Mouse (Mus musculus) C2C12 (cell line): ENCODE measurements around the gene Fam229a. TPM values are rescaled to one million over a fixed set of nuclear protein-coding genes. Genes with fewer than 3 reads are reported as not detected.

Source experiments
- H3K27me3 ChIP-seq: one replicate; pipeline ENCODE4 v1.6.1; 2011; ENCODE audit not compliant: control insufficient read depth, insufficient read depth, insufficient read length
- H3K36me3 ChIP-seq: one replicate; pipeline ENCODE4 v1.6.1; 2011; ENCODE audit not compliant: control insufficient read depth, insufficient read depth
- H3K4me3 ChIP-seq: one replicate; pipeline ENCODE4 v1.5.1; 2011; ENCODE audit warnings: mild to moderate bottlenecking, control low read depth; ENCODE audit not compliant: poor library complexity, insufficient read depth, severe bottlenecking
- H3K79me2 ChIP-seq: one replicate; pipeline ENCODE4 v1.6.1; 2011; ENCODE audit not compliant: control insufficient read depth, insufficient read depth
- H3K79me3 ChIP-seq: one replicate; pipeline ENCODE4 v1.6.1; 2011; ENCODE audit warnings: low read depth, control low read depth
- H3ac ChIP-seq: one replicate; pipeline ENCODE3; 2011; ENCODE audit warnings: low read depth; ENCODE audit not compliant: control insufficient read depth, insufficient read length
- CEBPB ChIP-seq: IDR thresholded peaks from one replicate; pipeline ENCODE4 v1.6.1; 2011; ENCODE audit warnings: low read depth, mild to moderate bottlenecking, control low read depth, moderate library complexity
- CTCF ChIP-seq: IDR thresholded peaks from one replicate; pipeline ENCODE4 v1.5.1; 2011; ENCODE audit not compliant: control insufficient read depth, insufficient read depth, insufficient read length
- FOSL1 ChIP-seq: IDR thresholded peaks from one replicate; pipeline ENCODE4 v1.8.0; 2011; ENCODE audit warnings: mild to moderate bottlenecking, low read length; ENCODE audit not compliant: poor library complexity, insufficient read depth, severe bottlenecking
- MAX ChIP-seq: IDR thresholded peaks from one replicate; pipeline ENCODE4 v1.6.1; 2011; ENCODE audit warnings: mild to moderate bottlenecking, control low read depth
- MYOD1 ChIP-seq: IDR thresholded peaks from one replicate; pipeline ENCODE4 v1.6.1; 2011; ENCODE audit warnings: low read depth; ENCODE audit not compliant: control insufficient read depth, insufficient read length
- MYOG ChIP-seq: IDR thresholded peaks from one replicate; pipeline ENCODE4 v1.6.1; 2011; ENCODE audit not compliant: control insufficient read depth, insufficient read length; ENCODE audit errors: extremely low read depth
- USF1 ChIP-seq: IDR thresholded peaks from one replicate; pipeline ENCODE4 v1.6.1; 2011; ENCODE audit warnings: low read depth, mild to moderate bottlenecking, control low read depth, moderate library complexity
- polyA plus RNA-seq: library from polyadenylated mRNA; unstranded; fragments of >200 nt; fragmentation: generic; extraction: Trizol; gene quantifications from one replicate; pipeline ENCODE4 v1.2.1, GENCODE M21; 2012; ENCODE audit warnings: missing spikeins

Gene Fam229a
- polyA plus RNA-seq, 1 experiment = not detected

- no peaks in the 10 kb centered on the region for H3K79me2 ChIP-seq
- no peak for TF ChIP-seq USF1
- no peak for TF ChIP-seq MYOG
- no peak for TF ChIP-seq MAX
- no peak for TF ChIP-seq CTCF
- TF ChIP-seq MYOD1 = no peak
- TF ChIP-seq CEBPB = no peak
- no peak for TF ChIP-seq FOSL1
- no peak overlapping the region for H3K4me3 ChIP-seq
- H3K27me3 ChIP-seq = peaks cover 4% of the 10 kb centered on the region
- H3K79me3 ChIP-seq = no peaks in the 10 kb centered on the region
- H3K36me3 ChIP-seq = no peaks in the 10 kb centered on the region
- H3ac ChIP-seq = no peak overlapping the region
Measured at GRCm38 (mm10) chr4:129500017-129500416, 9.0 kb downstream of the Fam229a start.

DNA sequence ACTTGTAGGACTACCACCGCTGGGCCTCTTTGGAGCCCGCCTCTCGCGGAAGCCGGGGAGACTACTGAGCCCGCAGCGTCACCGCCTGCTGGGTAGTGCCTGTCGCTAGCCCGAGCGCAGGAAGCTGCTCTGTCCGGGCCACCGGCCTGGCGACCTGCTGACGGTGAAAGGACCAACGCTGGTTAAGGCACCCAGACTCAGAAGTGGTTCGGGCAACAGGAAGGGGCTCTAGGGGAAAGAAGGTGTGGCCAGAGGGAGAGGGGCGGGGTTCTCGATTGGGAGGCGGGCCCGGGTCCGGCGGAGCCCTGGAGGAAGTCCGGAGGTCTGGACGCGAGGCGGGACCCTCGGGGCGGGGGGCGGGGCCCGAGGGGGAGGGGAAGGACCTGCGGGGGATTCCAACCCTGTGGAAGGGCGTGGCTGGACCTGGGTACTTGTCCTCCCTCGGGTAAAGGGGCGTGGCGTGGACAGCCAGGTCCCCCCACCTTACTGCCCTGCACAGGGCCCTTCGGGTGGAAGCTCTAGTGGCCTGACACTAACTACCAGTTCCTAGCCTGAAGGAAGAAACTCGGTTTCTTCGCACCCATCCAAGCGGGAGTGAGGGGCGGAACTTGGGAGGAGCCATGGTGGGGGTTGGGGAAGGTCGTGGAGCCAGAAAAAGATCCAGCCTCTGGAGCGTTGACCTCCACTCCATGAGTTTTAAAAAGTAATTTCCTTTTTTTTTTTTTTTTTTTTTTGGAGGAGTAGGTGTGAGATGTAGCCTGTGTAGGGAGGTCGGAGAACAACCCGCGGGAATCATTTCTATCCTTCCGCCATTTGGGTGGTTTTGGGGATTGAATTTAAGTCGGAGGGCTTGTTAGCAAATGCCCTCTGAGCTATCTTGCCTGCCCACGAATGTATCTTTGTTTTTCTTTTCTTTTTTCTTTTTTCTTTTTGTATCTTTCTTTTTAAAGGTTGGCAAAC is 9.9 kb downstream of the Fam229a start:
- Histone ChIP-seq H3ac (no peak overlapping the region), H3K79me3 (no peaks in the 10 kb centered on the region), H3K4me3 (no peak overlapping the region), H3K79me2 (no peaks in the 10 kb centered on the region), H3K36me3 (no peaks in the 10 kb centered on the region), H3K27me3 (peaks cover 4% of the 10 kb centered on the region)
- TF ChIP-seq USF1 = no peak
- no peak for TF ChIP-seq CTCF
- no peak for TF ChIP-seq CEBPB
- no peak for TF ChIP-seq MYOG
- no peak for TF ChIP-seq FOSL1
- no peak for TF ChIP-seq MAX
- no peak for TF ChIP-seq MYOD1

GRCm38 (mm10) chr4:129502327-129502888 is 11.4 kb downstream of the Fam229a start:
- no peak for TF ChIP-seq CTCF
- TF ChIP-seq MYOD1 = no peak
- TF ChIP-seq CEBPB = no peak
- no peak for TF ChIP-seq USF1
- TF ChIP-seq MAX = no peak
- no peak for TF ChIP-seq MYOG
- no peak for TF ChIP-seq FOSL1
- no peak overlapping the region for H3K4me3 ChIP-seq
- no peaks in the 10 kb centered on the region for H3K36me3 ChIP-seq
- H3ac ChIP-seq = no peak overlapping the region
- H3K79me3 ChIP-seq = no peaks in the 10 kb centered on the region
- no peaks in the 10 kb centered on the region for H3K79me2 ChIP-seq
- peaks cover 4% of the 10 kb centered on the region for H3K27me3 ChIP-seq

DNA sequence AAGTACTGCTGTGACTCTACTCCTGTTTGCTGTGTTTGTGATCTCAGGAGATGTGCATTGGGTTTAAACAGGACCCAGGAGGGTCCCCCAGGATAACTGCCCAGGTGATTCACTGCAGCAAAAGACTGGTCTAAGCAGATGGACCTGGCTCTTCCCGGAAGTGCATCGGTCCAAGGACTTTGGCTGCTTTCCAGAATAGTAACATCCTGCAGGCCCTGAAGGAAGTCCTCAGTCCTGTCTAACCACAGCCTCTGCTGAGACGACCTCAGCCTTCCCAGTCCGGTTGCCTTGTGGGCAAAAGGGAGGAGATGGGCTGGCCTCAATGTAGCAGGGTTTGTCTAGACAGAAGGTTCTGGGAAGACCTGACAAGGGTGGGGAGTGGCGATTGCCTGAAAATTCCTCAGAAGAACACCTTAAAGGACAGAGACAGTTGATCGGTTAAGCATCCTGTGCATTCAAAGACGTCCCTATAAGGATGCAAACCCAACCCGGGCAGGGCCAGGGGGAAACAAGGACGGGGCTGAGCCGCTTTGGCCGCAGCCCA is 12.0 kb downstream of the Fam229a start:
- H3K79me2 ChIP-seq = no peaks in the 10 kb centered on the region
- H3ac ChIP-seq = no peak overlapping the region
- no peaks in the 10 kb centered on the region for H3K36me3 ChIP-seq
- no peaks in the 10 kb centered on the region for H3K79me3 ChIP-seq
- TF ChIP-seq MAX = no peak
- no peak for TF ChIP-seq MYOD1
- no peak for TF ChIP-seq USF1
- no peak for TF ChIP-seq MYOG
- no peak for TF ChIP-seq FOSL1
- TF ChIP-seq CEBPB = no peak
- no peak for TF ChIP-seq CTCF
- H3K27me3 ChIP-seq = peaks cover 1% of the 10 kb centered on the region
- no peak overlapping the region for H3K4me3 ChIP-seq

- Histone ChIP-seq H3ac (no peak overlapping the region), H3K79me2 (no peaks in the 10 kb centered on the region), H3K27me3 (no peaks in the 10 kb centered on the region), H3K4me3 (no peak overlapping the region), H3K79me3 (no peaks in the 10 kb centered on the region), H3K36me3 (no peaks in the 10 kb centered on the region)
- no peak for TF ChIP-seq MYOG
- no peak for TF ChIP-seq MYOD1
- no peak for TF ChIP-seq MAX
- TF ChIP-seq CTCF = no peak
- TF ChIP-seq CEBPB = no peak
- no peak for TF ChIP-seq USF1
- no peak for TF ChIP-seq FOSL1
Measured at GRCm38 (mm10) chr4:129505511-129505910, 14.5 kb downstream of the Fam229a start.
